Mouse (Mus musculus): ENCODE measurements around the gene Arsj.

The Arsj gene

DNA sequence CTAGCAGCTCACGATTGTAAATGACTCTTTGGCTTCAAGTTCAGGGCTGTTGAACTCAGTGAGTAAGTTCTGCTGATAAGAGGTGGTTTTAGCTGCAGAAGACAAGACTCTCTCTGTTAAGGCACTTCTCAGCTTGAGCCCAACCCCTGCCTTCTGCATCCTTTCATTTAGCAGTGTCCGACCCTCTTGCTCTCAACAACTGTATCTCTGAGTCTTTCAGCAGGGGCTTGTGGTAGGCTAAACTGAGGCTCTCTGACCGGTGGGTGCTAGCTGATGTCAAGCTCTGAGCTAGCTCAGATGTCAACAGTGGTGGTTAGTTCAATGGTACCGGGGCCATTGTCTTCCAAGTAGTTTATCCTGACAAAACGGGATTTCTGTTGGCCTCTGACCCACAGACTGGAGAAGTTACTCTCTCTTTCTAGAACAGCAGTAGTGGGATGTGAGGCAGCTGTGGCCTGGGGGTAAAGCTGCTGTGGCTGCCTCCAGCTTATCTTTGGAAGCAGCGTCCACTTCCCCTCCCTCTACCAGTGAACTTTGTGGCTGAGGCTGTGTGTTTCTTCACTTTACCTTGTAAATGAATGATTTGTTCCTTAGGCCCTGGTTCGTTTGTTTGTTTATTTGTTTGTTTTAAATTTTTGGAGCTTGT lies 34.6 kb downstream of the Arsj start:
- in situ Hi-C loops (cut with MboI, MseI), result loop anchor here in 1 of 2 experiments (5.0 kb wide), 1 partner anchor 51 kb away; no protein-coding TSS in a partner anchor

DNA sequence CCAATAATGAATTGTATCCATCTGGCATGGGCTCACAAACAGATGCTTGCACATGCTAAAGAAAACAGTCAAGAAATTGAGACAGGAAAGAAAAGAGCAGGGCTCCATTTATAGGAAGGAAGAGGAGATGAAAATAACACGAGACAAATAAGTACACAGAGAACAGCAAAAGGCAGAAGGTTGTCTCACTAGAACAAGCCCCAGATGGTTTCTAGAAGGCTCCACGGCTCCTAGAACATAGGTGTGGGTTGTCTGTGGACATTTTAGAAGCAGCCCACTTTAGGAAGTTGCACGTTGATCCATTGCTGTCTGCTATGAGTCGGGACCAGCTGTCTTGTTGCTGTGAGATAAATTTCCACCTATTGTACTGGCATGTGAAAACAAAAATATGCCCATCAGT lies 37.2 kb downstream of the Arsj start:
- in situ Hi-C loops (cut with MboI, MseI), result loop anchor here (10.0 kb wide), 2 partner anchors 494 to 546 kb away; no protein-coding TSS in a partner anchor

DNA sequence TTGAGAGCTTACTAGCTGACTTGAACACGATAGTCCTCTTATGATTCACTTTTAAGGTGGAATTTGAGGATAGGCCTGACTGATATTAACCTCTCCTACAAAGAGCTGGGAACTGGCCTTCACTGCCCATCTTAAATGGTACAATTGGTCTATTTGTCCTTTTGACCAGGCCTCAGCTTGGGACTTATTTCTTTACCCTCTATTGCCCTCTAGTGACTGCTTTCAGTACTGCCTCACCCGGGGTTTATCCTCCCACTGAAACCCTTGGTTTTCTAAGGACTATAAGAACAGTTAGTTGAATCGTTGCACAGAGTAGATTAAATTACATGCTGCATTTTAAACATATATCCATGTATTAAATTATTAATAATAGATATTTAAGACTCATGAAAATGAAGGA lies 39.4 kb downstream of the Arsj start:
- in situ Hi-C loops (cut with MboI, MseI), result loop anchor here (10.0 kb wide), 2 partner anchors 492 to 548 kb away; no protein-coding TSS in a partner anchor

DNA sequence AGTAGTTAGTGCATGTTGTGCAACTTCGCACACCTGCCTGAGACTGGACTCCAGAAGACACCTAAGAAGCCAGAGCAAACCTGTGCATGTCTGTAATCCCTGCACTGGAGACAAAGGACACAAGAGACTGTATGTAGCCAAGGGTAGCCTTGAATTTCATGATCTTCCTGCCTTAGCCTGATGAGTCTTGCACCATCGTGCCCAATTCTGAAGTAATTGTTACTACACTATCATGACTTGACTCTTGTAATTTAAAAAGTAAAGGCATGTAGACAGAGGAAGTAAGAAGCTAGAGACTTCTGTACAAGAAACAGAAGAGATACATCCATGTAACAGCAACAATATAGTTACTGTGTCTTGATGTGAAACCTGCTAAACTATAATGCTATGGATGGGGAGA lies 40.7 kb downstream of the Arsj start:
- in situ Hi-C loops (cut with MboI, MseI), result loop anchor here (10.0 kb wide), 2 partner anchors 491 to 549 kb away; no protein-coding TSS in a partner anchor

DNA sequence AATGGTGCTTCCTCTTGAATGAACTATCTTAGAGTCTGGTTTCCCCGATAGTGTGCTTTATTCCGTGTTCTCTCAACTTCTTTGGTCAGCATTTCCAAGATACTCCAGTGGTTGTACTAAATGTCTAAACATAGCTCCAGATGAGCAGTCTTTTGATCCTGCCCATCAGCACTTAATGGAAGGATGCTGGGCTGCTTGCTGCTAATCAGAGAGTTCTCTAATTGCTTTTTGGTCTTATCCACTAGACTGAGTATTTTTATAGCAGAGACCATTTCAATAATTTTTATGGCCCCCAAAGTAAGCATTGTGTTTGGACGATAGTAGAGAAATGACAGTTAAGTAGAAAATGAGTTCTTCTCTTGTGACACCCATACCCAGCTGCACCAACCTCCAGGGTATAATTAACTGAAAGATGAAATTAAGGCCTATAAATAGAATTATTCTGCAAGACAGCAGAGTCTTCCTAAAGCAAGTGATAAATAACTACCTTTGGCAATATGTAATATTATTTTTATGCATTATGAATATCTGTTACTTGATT lies 67.1 kb downstream of the Arsj start:
- in situ Hi-C loops (cut with MboI, MseI), result no loop called here

DNA sequence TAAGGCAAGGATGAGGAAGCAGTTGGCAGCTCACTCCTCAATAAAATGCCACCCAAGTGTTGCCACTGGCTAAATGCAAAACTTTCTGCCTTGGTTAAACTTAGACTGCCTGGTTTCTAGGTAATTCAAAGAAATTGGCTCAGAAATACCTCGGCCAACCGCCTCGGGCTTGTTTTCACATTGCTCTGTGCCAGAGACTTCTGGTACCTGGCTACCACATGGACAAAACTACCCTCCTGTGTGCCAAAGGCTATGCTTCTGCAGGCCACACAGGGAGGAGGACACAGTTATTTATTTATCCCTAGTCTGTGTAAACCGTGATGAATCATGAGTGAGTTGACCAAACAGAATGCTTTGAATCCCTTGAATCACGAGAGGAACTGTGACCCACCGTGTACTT lies 75.8 kb downstream of the Arsj start:
- in situ Hi-C loops (cut with MboI, MseI), result no loop called here

DNA sequence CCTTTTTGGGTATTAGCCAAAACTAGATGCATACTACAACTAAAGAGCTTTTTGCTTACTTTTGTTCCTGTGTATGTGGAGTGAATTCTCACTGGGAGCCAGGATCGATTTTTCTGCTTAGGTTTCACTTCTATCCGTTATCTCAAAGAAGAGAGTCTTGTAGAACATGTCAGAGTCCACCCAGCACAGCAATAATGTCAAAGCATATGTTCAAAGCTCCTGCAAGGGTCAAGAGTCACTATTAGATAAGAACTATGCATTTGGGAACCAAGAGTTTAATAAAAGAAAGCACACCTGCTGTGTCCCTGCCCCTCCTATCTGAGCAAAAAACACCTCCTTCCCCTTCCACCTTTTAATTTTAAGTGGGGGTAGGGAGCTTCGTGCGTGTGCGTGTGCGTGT lies 85.6 kb downstream of the Arsj start:
- in situ Hi-C loops (cut with MboI, MseI), result no loop called here

DNA sequence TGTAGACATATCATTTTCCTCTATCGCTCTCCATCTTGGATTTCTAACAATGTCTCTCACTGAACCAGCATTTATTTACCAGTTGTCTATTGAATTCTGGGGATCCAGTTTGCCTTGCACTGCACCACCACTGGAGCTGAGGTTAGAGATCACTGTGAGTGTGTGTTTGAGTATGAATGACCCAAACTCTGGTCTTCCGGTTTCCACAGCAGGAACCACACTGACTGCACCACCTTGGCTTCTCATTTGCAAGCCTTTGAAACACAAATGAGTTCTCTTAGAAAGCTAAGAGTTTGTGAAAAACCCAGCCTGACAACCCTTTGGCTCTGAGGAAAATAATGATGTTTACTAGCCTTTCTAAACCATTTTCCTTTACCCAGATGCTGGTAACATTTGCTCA lies 86.0 kb downstream of the Arsj start:
- in situ Hi-C loops (cut with MboI, MseI), result no loop called here

DNA sequence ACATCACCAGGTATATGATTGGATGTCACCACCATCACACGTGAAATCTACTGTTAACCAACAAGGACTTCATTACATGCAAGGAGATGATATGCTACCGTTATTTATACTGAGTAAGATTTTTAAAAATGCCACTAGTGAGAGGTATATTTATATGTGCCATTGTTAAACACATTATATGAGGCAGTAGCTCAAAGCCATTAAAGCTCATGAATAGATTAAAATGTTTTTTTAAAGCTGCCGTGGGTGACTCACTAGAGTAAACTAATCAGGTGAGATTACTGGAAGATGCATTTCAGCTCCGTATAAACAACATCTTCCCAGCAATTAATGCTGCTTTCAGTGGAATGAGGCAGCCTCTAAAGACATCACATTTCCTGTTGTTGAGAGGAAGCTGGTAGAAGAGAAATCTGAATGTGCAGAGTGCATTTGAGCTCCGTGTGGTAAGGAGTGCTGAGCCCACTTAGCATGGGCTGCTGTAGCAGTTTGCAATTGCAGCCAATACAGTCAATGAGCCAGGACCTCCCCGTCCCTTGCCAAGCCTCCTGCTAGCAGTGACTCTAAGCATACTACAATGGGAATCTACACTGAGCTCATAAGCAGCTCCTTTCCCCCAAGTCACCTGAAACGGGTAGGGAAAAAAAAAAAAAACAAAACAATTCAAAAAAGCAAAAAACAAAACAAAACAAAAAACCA lies 92.5 kb downstream of the Arsj start:
- in situ Hi-C loops (cut with MboI, MseI), result no loop called here

DNA sequence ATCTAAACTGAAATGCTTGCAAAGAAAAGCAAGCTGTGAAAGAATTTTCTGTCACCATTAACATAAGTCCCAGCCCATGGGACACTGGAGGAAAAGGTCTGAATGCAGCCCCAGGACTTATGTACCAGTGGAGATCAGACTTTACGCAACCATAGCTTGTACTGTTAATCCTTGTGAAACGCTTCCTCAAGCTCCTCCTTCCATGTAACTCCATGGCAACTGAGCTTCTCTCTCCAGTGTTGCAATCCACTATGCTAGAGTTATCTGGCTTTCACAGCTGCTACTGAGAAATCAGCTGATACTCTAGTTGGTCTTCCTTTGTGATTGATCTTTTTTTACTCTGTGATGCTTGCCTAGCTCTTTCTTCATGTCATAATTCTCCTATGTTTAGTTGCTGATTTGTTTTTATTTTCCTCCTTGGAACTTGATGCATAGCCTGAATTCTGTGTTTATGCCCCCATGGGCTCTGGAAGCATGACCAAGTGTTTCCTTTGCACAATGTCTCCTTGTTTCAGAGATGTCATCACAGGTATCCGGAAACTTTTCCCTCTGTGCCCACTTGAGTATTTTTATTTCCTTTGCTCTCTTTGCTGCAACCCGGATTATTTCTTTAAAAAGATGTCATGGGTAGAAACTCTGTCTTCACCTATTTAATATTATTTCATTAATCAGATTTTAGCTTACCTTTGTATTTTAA lies 99.8 kb downstream of the Arsj start:
- in situ Hi-C loops (cut with MboI, MseI), result no loop called here

DNA sequence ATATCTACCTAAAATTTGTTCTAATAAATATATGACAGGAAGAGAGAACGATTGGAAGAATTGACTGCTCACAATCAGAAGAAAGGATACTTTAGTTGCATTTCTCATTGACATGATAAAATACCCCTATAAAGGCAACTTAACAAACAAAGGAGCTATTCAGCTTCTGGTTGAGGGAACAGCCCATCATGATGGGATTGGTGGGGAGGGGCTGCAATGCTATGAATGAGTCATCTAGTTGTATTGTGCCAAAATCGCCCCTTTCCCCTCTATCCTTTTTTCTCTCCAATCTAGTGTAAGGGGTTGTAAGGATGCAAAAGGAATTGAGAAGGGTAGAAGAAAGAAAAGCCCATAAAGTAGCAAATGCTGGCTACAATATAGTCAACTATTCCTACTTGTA lies 100.8 kb downstream of the Arsj start:
- in situ Hi-C loops (cut with MboI, MseI), result no loop called here
